Mouse (Mus musculus) brown adipose tissue, adult 24 weeks (tissue): ENCODE results near the gene Ift122. TPM values are rescaled to one million over a fixed set of nuclear protein-coding genes. Genes with fewer than 3 reads are reported as not detected.

Experiments used
- H3K27ac ChIP-seq: fragments of 200-500 bp; replicated peaks from 2 replicates; pipeline ENCODE4 v1.5.1; 2012; ENCODE audit warnings: low read depth, mild to moderate bottlenecking, low read length
- H3K4me1 ChIP-seq: fragments of 200-500 bp; 2 replicates; pipeline ENCODE4 v1.6.1; 2012; ENCODE audit warnings: low read length, mixed read lengths; ENCODE audit not compliant: control insufficient read depth, insufficient read depth, insufficient read length
- H3K4me3 ChIP-seq: fragments of 200-500 bp; 2 replicates; pipeline ENCODE4 v1.5.1; 2012; ENCODE audit warnings: low read depth, mild to moderate bottlenecking, low read length, moderate library complexity; ENCODE audit not compliant: insufficient read depth
- polyA plus RNA-seq: library from polyadenylated mRNA; stranded (reverse); fragments of >200 nt; gene quantifications from 2 replicates; pipeline ENCODE4 v1.2.4, GENCODE M21; 2012; ENCODE audit not compliant: missing spikeins, insufficient read depth, insufficient read length

The Ift122 gene
- polyA plus RNA-seq, 1 experiment: 3.7 TPM

DNA sequence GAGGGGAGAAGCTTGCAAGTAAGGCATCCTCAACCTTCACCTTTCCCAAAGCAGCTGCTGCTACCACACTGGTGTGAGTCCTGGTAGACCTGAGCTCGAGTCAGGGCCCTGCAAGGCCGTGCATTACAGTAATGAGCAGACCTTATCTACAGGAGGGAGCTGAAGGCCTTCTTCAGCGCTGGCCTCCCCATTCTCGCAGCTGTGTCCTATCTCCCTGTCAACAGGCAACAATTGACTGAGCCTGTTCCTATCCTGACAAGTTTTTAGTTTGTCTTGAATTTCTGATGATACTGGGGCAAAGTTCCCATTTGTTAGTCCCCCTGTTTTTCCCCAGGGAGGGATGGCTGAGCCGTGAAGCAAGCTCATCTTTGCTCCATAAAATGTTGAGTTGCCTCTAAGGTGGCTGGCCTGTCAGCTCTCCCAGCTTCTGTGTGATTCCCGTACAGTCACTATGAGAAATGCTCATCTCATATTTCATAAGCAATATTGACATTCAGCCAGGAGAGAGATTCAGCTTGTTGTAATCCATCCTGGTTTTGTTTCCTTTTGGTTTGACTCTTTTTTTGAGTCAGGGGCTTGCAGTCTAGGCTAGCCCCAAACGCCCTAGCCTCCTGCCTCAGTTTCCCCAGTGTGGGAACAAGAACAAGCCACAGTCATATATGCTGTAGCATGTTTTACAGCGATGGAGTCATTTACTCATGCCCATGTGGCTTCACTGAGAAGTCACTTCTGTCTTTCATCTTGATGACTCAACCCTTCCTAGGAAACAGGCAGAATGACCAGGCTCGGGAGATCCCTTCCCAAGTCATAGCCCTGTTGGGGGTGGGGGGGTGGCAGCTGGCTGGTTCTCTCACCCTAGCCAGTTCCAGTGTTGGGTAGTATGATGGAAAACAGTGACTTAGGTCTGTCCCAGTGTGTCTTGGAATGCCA, 90.5 kb downstream of the Ift122 start:
- no peak overlapping the region for H3K4me3 ChIP-seq
- peak overlapping the region; percentile 31; the same call in 1 of the 2 replicates for H3K27ac ChIP-seq
- H3K4me1 ChIP-seq: peaks cover 8% of the 10 kb centered on the region

DNA sequence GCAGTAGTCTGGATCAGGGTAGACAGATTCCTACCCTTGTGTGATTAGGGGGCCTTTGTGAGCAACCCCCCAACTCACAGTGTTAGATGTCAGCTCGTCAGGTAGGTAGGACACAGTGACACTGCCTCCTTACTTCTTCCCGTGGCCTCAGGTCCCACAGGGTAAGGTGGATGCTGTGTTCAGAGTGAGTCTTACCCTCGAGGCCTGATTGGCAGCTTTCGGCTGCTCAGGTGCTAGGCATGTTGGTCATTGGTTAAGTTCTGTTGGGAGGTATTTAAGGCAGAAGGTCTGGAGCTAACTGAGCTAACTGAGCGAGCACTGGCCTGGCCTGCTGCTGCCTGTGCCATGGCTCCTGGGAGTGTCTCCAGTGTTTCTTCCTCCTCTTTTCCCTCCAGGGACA, 91.4 kb downstream of the Ift122 start, which contains the start of gene H1foo:
Gene H1foo, plus strand, starts transcription at position 301 of the 400 bp plus-strand sequence.
- H3K4me3 ChIP-seq: no peak within 1 kb of the TSS
- H3K4me1 ChIP-seq: peaks cover 8% of the 10 kb centered on the region
- H3K27ac ChIP-seq: no peak within 1 kb of the TSS

DNA sequence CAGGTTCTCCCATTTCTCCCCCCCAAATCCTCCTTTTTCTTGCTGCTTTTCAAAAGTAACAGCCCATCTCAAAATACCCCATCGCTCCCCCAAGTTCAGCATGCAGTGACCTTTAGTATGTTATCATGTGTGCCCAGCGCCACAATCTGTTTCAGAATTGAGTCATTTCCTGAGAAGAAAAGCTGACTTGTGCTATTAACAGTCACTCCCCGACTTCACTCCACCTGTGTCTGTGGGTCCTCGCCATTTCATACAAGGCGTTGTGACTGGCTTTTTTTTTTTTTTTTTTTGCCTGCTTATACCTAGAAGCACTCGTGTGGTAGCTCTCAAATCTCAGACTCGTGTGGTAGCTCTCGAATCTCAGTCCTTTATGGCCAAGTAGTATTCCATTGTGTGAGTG, 92.4 kb downstream of the Ift122 start:
- Histone ChIP-seq H3K4me1 (peaks cover 8% of the 10 kb centered on the region), H3K27ac (no peak overlapping the region), H3K4me3 (no peak overlapping the region)

DNA sequence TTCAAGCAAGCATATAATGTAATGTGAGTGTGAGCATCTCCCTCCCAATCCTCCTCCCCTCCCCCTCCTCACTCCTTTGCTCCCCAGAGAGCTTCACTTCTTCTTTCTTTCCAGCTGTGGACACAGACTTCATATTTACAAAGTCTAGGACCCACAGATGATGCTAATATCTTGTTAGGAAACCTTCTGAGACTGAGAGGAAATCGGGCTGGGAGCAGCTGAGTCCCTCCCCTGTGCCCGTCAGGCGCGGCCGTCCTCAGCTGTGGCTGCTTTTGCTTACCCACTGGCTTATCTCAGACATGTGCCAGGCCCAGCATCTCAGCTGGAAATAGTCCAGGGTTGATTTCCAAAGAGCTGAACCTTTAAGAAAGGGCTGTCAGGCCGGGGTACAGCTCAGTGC, 93.1 kb downstream of the Ift122 start:
- Histone ChIP-seq H3K27ac (no peak overlapping the region), H3K4me3 (no peak overlapping the region), H3K4me1 (peaks cover 7% of the 10 kb centered on the region)

DNA sequence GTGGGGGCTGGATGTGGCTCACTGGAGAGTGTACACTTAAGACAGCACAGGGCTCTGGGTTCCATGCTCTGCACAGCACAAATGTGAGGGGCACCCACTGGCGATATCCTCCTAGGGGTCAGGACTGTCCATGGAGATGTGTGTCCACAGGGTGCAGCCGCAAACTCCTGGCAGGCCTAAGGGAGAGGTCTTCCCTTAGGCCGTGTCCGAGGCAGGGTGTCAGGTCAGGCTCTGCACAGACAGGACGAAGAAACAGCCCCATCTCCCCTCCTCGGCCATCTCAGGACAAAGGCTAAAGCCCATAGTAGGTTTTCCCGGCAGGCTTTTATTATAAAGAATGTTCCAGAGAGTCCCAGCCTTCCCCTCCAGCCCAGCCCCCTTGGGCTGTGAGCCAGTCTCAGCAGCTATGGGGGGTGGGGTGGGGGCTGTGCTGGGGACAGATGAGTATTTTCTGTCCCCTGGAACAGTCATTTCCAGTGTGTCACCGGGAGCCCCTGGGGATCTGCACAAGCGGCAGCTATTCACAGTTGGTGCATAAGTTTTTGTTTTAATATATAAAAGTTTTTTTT, 101.3 kb downstream of the Ift122 start:
- H3K4me1 ChIP-seq: peaks cover 35% of the 10 kb centered on the region
- peak overlapping the region; percentile 61 for H3K27ac ChIP-seq
- no peak overlapping the region for H3K4me3 ChIP-seq

DNA sequence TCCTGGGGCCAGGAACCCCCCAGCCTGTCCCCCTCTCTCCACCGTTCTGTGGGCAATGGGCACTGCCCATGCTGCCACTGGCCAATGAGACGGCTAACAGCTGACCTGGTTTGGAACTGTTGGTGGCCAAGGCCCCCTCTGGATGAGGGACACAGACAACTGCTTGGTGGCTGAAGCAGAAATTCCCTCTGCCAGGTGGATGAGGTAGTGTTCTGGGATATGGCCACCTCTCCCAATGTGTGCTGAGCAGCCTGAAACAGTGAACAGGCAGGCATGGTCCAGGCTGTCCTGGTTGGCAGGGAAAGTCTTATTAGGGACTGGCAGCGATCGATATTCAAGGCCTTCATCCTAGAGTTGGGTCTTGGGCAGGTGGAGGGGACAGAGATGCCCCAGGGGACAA, 101.9 kb downstream of the Ift122 start:
- Histone ChIP-seq H3K27ac (peak overlapping the region; percentile 35), H3K4me1 (peaks cover 40% of the 10 kb centered on the region)

DNA sequence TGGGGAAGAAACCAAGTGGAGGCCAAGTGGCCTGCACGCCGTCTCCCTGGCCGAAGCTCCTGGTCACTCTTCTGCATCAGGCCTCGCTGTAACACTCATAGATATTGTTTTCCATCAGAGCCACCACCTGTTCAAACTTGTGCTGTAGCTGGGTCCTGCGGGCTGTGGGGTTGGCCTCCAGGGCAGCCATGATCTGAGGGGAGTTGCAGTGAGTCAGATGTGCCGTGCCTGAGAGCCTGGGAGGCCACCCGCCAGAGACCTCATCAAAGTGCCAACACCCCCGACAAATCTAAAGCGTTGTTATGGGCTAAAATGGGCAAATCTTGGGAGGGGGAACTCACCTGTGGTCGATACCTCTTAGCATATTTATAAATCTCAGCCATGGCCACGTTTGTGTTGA, 102.4 kb downstream of the Ift122 start:
- H3K4me1 ChIP-seq: peaks cover 43% of the 10 kb centered on the region
- no peak overlapping the region; the same call in 1 of the 2 replicates for H3K27ac ChIP-seq
- H3K4me3 ChIP-seq: no peak overlapping the region

More for the DNA sequence above, 101.9 kb downstream of the Ift122 start:
- H3K4me3 ChIP-seq: no peak overlapping the region

DNA sequence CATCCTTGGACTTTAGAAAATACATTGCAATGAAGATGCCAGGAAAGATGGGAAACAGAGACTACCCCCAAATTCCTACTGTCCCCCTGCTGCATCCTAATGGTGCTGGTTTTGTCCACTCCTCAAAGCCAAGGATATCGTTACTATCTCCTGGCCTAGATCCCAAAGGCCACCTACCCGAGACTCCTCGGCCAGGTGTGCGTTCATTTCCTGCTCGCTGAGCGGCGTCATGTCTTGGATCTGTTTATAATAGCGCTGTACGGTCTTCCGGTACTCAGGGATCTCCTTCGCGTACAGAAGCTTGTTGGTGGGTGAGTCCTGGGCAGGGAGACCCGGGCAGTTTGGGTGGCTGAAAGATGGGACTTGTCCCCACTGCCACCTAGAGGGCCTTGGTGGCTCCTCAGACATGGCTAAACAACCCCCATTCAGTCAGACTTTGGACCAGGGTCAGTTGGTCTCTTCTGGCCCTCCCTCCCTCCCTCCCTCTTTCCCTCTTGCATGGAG, 103.2 kb downstream of the Ift122 start:
- Histone ChIP-seq H3K4me3 (no peak overlapping the region), H3K27ac (0 out of 2 replicates have a peak overlapping the region, but pooled peaks have one; percentile 14), H3K4me1 (peaks cover 43% of the 10 kb centered on the region)

DNA sequence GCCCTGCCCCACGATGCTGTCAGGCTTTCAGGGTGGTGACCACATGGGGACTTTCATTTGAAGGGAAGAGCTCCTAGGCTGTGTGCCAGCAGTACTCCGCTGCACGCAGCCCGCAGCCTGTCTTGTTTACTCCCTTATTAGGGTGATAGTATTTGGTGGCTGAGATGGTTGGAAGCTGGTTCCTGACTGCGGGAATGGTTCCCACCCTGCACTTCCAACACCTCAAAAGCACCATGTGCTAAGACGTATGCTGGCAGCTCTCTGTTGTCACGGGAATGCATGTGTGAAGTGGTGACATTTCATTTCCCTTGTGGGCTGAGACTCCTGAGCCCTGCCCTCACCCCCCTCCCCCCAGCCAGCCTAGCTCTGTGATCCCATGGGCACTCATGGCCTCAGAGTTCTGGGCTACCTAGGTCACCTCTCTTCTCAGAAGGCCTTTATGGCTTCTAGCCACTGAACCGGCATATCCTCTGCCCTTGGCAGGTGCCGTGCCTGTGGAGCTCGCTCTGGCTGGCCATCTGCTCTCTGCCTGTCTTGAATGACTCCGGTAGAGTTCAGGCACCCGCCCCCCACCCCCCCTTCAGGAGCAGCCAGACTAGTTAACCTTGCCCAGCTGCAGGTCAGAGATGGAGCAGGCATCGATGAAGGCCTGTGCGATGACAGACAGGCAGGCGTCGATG, 103.8 kb downstream of the Ift122 start:
- Histone ChIP-seq H3K27ac (peak overlapping the region; percentile 45), H3K4me3 (no peak overlapping the region), H3K4me1 (peaks cover 43% of the 10 kb centered on the region)

DNA sequence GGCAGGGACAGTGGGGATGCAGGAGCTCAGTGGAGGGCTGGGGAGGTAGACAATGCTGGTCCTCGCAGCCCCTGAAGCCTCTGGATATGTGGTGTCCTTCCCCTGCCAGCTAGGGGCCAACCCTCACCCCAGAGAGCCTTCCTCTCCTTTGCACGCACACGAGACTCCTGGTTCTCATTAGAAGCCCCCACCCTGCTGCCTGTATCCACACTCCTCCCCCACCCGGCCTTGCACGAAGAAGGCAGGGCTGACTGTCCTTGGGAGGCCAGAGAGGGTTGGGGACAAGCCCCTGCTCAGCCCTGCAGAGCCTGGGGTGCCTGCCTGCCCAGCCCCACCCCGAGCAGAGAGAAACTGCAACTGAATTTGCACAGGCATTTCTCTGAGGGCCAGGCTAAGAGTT, 104.4 kb downstream of the Ift122 start:
- no peak overlapping the region for H3K4me3 ChIP-seq
- H3K27ac ChIP-seq: peak overlapping the region; percentile 45; the same call in 1 of the 2 replicates
- H3K4me1 ChIP-seq: peaks cover 46% of the 10 kb centered on the region

DNA sequence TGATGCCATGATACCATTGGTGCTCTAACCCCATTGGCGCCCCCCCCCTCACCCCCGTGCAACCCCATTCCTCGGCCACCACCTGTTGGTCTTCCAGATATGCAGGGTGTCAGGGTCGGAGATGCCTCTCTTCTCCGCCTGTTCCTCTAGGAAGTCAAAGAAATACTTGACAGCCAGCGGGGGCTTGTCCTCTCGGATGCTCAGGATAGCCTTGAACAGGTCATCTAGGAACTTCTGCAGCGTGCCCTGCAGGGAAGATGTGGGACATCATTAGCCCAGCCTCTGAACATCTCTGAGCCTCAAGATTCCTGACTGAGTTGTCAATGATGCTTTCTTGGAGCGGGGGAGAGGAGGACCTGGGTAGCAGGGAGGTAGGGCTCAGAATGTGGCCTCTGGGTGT, 105.2 kb downstream of the Ift122 start:
- H3K4me1 ChIP-seq: peaks cover 50% of the 10 kb centered on the region
- no peak overlapping the region for H3K4me3 ChIP-seq
- peak overlapping the region; percentile 66 for H3K27ac ChIP-seq

DNA sequence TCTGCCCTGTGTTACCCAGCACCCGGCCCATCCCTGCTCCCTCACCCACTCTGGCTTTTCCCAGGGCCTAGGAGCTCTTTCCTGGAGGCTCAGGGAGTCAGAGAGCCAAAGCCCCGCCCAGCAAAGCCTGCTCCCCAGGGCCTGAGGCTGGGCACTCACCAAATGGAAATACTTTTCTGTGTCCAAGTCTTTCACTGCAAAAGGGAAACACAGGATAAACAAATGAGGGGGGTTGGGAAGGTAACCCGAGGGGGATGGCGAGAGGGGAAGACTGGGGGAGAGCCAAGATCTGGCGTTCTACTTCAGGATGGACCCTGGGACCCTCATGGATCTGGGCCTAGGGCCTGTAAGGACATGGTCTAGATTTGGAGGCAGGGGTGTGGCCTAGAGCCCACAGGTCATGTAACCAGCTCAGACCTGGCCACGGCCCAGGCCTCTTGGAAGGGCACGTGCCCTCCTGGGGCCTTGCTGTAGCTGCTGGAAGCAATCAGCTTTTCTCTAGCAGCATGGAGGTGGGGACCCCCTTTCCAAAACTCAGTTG, 106.0 kb downstream of the Ift122 start:
- Histone ChIP-seq H3K4me1 (peaks cover 47% of the 10 kb centered on the region), H3K4me3 (no peak overlapping the region), H3K27ac (peak overlapping the region; percentile 95)

DNA sequence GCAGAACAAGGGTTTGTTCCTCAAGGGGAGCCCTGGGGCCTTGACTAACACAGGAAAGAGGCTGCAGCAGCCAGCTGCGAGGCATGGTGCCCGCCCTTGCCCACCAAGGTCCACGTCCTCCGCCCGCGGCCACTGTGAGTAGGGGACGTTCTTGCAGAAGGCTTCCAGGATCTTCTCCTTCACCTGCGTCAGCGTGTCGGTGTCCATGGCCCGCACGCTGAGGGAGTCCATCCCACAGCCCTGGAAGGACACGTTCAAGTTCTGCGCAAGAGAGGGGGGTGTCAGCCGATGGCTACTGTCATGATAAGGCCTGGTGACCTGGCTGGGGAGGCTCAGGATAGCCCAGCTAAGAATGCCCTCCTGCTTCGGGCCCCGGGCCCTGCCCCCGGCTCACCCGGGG, 107.1 kb downstream of the Ift122 start:
- Histone ChIP-seq H3K4me1 (peaks cover 44% of the 10 kb centered on the region), H3K27ac (no peak overlapping the region), H3K4me3 (no peak overlapping the region)

DNA sequence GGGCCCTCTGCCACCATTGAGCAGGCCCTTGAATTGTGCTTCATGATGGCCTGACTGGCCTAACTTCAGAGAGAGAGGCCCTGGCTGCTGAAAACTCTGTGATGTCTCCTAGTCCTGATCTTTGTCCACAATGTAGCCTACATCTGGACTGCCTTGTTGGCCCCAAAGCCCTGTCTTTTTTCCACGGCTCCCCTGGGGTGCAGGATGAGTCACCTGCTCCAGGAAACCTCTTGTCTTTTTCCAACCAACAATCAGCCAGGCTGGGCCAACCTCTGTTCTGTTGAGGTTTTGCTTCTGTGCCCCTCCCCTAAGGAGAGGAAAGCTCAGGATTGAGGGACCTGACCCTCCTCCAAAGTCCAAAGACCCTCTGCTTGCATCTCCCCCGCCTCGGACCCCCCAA, 108.5 kb downstream of the Ift122 start:
- H3K4me1 ChIP-seq: peaks cover 39% of the 10 kb centered on the region
- H3K4me3 ChIP-seq: no peak overlapping the region
- peak overlapping the region; percentile 20; the same call in 1 of the 2 replicates for H3K27ac ChIP-seq
